Mouse (Mus musculus) MEL (cell line): ENCODE results near the gene Mospd3.

Experiments used
- CTCF ChIP-seq, 3 experiments: IDR thresholded peaks in 2 of 3; conservative IDR thresholded peaks in 1 of 3; 2 replicates each; pipeline ENCODE4 v1.5.1; 2011 to 2012; ENCODE audit warnings: low read length in 3 of 3, low read depth in 2 of 3, mild to moderate bottlenecking in 2 of 3, improper control_type of control experiment in 1 of 3, inconsistent platforms in 1 of 3, mixed read lengths in 1 of 3, moderate library complexity in 1 of 3; ENCODE audit not compliant: control insufficient read depth in 1 of 3, insufficient read depth in 1 of 3, poor library complexity in 1 of 3, severe bottlenecking in 1 of 3
- EP300 ChIP-seq, 2 experiments: IDR thresholded peaks; 2 replicates each; pipeline ENCODE4 v1.6.1; 2011; ENCODE audit warnings: improper control_type of control experiment in 2 of 2, low read length in 2 of 2, low read depth in 1 of 2, mild to moderate bottlenecking in 1 of 2
- GABPA ChIP-seq: IDR thresholded peaks from 2 replicates; pipeline ENCODE4 v1.6.1; 2012; ENCODE audit warnings: low read depth, mild to moderate bottlenecking, inconsistent platforms, low read length, improper control_type of control experiment, moderate library complexity
- GATA1 ChIP-seq: IDR thresholded peaks from 2 replicates; pipeline ENCODE4 v1.6.1; 2011; ENCODE audit warnings: low read depth, low read length, improper control_type of control experiment
- HCFC1 ChIP-seq: IDR thresholded peaks from 2 replicates; pipeline ENCODE4 v1.6.1; 2012; ENCODE audit warnings: low read depth, mild to moderate bottlenecking, inconsistent platforms, low read length, improper control_type of control experiment, moderate library complexity
- KAT2A ChIP-seq: conservative IDR thresholded peaks from 2 replicates; pipeline ENCODE4 v1.6.1; 2012; ENCODE audit warnings: low read depth, low read length, improper control_type of control experiment, inconsistent platforms
- POLR2A ChIP-seq, 2 experiments: IDR thresholded peaks; 2 replicates each; pipeline ENCODE4 v1.6.1; 2011 to 2012; ENCODE audit warnings: low read length in 2 of 2, mild to moderate bottlenecking in 2 of 2, control low read depth in 1 of 2, improper control_type of control experiment in 1 of 2, low read depth in 1 of 2, moderate library complexity in 1 of 2; ENCODE audit not compliant: control insufficient read depth in 1 of 2, insufficient read depth in 1 of 2, poor library complexity in 1 of 2
- RCOR1 ChIP-seq: IDR thresholded peaks from 2 replicates; pipeline ENCODE4 v1.6.1; 2012; ENCODE audit warnings: low read depth, mild to moderate bottlenecking, inconsistent platforms, low read length, improper control_type of control experiment
- TAL1 ChIP-seq: IDR thresholded peaks from 2 replicates; pipeline ENCODE4 v1.6.1; 2012; ENCODE audit warnings: mild to moderate bottlenecking, inconsistent platforms, low read length, moderate library complexity, mixed read lengths
- USF1 ChIP-seq: IDR thresholded peaks from 2 replicates; pipeline ENCODE4 v1.6.1; 2014; ENCODE audit warnings: low read depth, mild to moderate bottlenecking, inconsistent platforms, low read length, improper control_type of control experiment, moderate library complexity
- ZMIZ1 ChIP-seq: IDR thresholded peaks from 2 replicates; pipeline ENCODE4 v1.6.1; 2012; ENCODE audit warnings: low read depth, mild to moderate bottlenecking, inconsistent platforms, low read length, improper control_type of control experiment, moderate library complexity

DNA sequence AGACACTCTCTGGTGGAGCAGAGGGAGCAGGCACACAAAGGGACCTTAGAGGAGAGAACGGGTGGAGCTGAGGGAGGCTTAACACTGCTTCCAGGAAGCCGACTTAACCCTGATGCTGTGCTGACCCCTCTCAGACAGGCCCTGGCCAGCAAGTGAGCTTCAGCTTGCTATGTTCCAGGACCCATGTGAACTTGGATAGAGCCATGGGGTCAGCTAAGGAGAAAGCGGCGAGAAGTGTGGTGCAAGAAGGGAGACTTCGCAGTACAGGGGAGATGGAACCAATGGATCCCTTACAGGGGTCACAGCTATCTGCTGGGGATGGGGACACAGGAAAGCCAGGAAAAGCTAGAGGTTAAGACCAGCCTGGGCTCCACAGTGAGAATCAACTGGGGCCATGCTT is 12.2 kb upstream of the Mospd3 start:
- TF ChIP-seq TAL1, result no peak
- no peak for TF ChIP-seq POLR2A (IDR thresholded peaks at IDR 0.05; ENCODE audit: control insufficient read depth in 1 of 2, insufficient read depth in 1 of 2, low read depth in 1 of 2, low read length in 2 of 2, poor library complexity in 1 of 2)
- no peak for TF ChIP-seq GATA1
- TF ChIP-seq CTCF (IDR thresholded peaks at IDR 0.05 in 2 of 3, conservative IDR thresholded peaks at IDR 0.05 in 1 of 3; ENCODE audit: control insufficient read depth in 1 of 3, insufficient read depth in 1 of 3, low read depth in 2 of 3, low read length in 3 of 3, poor library complexity in 1 of 3, severe bottlenecking in 1 of 3), result no peak
- no peak for TF ChIP-seq HCFC1
- no peak for TF ChIP-seq EP300 (IDR thresholded peaks at IDR 0.05; ENCODE audit: low read depth in 1 of 2, low read length in 2 of 2)
- no peak for TF ChIP-seq USF1
- no peak for TF ChIP-seq GABPA
- no peak for TF ChIP-seq RCOR1
- TF ChIP-seq KAT2A, result no peak
- TF ChIP-seq ZMIZ1, result no peak
